Mouse (Mus musculus): ENCODE measurements around the gene Eif3k. TPM values are rescaled to one million over a fixed set of nuclear protein-coding genes. Genes with fewer than 3 reads are reported as not detected.
A peak's percentile ranks its signal among the peaks of the same experiment; 100 is the strongest.

Eif3k gene
- total and polyA plus RNA-seq, 2 experiments from 2014 or later: 309 to 472 TPM

GRCm38 (mm10) chr7:28949298-28949697 is 32.4 kb downstream of the Eif3k start:
- no peaks in the 10 kb centered on the region for H3K27me3 ChIP-seq (ENCODE audit: insufficient read depth, low read length)
- no peak for TF ChIP-seq CTCF (IDR thresholded peaks at IDR 0.05; ENCODE audit: low read depth)
- peaks cover 16% of the 10 kb centered on the region; the same call in 1 of the 2 replicates for H3K4me1 ChIP-seq (ENCODE audit: insufficient read depth, low read length)
- no peaks in the 10 kb centered on the region for H3K9me3 ChIP-seq (ENCODE audit: low read length)
- no peak overlapping the region for H3K27ac ChIP-seq
- H3K4me2 ChIP-seq (ENCODE audit: low read depth, low read length): no peak overlapping the region
- WGBS: 80% methylated on average over 2 of the region's 2 CpGs
- no peak for DNase-seq (ENCODE audit: low spot score)
- H3K4me3 ChIP-seq (ENCODE audit: low read length): no peak overlapping the region
- H3K9ac ChIP-seq (replicated peaks; ENCODE audit: low read length): no peak overlapping the region
- no peaks in the 10 kb centered on the region for H3K36me3 ChIP-seq (ENCODE audit: insufficient read depth, low read length)
- no peak for ATAC-seq

DNA sequence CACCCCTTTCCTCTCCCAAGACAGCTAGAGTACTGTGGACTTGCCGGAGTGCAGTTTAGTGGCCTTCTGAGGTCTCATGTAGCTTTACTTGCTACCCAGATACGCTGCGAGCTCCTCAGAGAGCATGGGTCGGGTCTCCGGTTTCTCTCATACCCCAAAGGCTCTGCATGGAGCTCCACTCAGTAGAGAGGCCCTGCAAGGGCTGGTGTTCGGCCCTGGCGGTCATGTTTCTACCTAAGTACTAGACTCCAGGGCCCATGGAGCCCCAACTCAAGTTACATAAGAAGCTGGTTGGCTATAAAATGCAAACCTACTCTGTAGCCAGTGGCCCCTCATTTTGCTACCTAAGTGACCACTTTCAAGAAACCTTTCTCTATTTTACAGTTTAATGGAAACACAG is 32.9 kb downstream of the Eif3k start:
- DNase-seq (ENCODE audit: low spot score): no peak
- H3K4me3 ChIP-seq (ENCODE audit: low read length): no peak overlapping the region
- peaks cover 12% of the 10 kb centered on the region; the same call in 1 of the 2 replicates for H3K4me1 ChIP-seq (ENCODE audit: insufficient read depth, low read length)
- no peaks in the 10 kb centered on the region for H3K9me3 ChIP-seq (ENCODE audit: low read length)
- no peak for ATAC-seq
- no peak overlapping the region for H3K4me2 ChIP-seq (ENCODE audit: low read depth, low read length)
- no peaks in the 10 kb centered on the region for H3K27me3 ChIP-seq (ENCODE audit: insufficient read depth, low read length)
- no peak overlapping the region for H3K9ac ChIP-seq (replicated peaks; ENCODE audit: low read length)
- no peak overlapping the region for H3K27ac ChIP-seq
- TF ChIP-seq CTCF (IDR thresholded peaks at IDR 0.05; ENCODE audit: low read depth): no peak
- no peaks in the 10 kb centered on the region for H3K36me3 ChIP-seq (ENCODE audit: insufficient read depth, low read length)
- 92% methylated on average over 7 of the region's 7 CpGs for WGBS

DNA sequence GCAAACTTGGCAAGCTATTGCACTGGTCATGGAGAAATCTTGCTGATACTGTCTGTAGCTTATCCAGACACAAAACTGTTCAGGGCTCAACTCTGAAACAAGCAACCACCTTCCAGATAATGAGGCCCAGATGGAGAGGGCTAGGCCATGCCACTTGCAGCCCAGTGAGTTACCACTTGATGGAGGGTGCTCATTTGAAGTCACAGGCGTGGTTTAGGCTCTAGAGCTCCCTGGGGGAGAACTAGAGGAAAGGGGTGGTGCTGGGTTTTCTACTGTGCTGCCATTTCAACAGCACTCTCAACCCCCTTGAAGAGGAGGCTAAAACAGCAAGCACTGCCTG is 35.4 kb downstream of the Eif3k start:
- no peaks in the 10 kb centered on the region for H3K36me3 ChIP-seq (ENCODE audit: insufficient read depth, low read length)
- no peak for ATAC-seq
- no peaks in the 10 kb centered on the region for H3K9me3 ChIP-seq (ENCODE audit: low read length)
- 47% methylated on average over 1 of the region's 1 CpGs for WGBS
- no peak overlapping the region for H3K4me2 ChIP-seq (ENCODE audit: low read depth, low read length)
- no peak for DNase-seq (ENCODE audit: low spot score)
- TF ChIP-seq CTCF (IDR thresholded peaks at IDR 0.05; ENCODE audit: low read depth): no peak
- H3K4me3 ChIP-seq (ENCODE audit: low read length): no peak overlapping the region
- H3K9ac ChIP-seq (replicated peaks; ENCODE audit: low read length): no peak overlapping the region
- 0 out of 2 replicates have a peak, but pooled peaks cover 3% of the 10 kb centered on the region for H3K4me1 ChIP-seq (ENCODE audit: insufficient read depth, low read length)
- no peak overlapping the region; the same call in 1 of the 2 replicates for H3K27ac ChIP-seq
- no peaks in the 10 kb centered on the region for H3K27me3 ChIP-seq (ENCODE audit: insufficient read depth, low read length)

DNA sequence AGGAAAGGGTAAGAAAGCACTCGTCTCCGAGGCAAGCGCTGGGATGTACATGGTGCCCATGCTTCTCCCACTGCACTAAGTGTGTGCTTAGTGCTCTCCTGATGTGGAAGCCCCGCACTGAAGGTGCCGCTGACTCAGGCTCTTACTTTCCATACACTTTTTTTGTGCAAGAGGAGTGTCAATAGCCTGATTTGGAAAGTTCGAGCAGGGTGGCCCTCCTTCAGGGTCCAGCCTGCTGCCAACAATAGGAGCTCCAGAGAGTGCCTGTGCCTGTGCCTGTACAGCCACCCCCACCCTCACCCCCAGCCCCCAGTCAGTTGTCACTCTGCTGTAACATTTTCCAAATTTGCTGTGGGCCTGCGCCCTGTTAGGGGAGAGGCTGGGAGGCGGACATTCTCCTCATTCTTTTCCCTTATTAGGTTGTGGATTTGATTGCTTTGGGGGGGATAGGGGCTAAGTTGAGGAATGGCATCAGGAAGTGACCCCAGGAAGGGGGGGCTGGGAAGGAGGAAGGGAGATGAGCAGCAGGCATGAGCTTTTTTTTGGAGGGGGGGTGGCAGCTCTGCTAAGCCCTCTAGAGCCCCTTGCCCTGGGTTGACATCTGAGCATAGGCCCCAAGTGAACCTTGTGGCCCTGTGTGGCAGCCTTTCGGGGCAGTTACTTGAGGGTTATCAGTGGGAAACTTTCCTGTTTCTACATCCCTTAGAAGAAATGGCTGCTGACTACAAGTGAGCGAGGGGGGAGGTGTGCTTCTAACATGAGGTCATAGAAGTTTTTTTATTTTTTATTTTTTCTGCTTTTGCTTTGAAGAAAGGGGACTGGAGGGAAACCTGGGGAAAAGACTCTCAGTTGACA is 36.0 kb downstream of the Eif3k start:
- H3K4me1 ChIP-seq (ENCODE audit: insufficient read depth, low read length): 0 out of 2 replicates have a peak, but pooled peaks cover 3% of the 10 kb centered on the region
- H3K27ac ChIP-seq: peak overlapping the region; percentile 41
- TF ChIP-seq CTCF (IDR thresholded peaks at IDR 0.05; ENCODE audit: low read depth): no peak
- ATAC-seq: no peak
- no peaks in the 10 kb centered on the region for H3K27me3 ChIP-seq (ENCODE audit: insufficient read depth, low read length)
- H3K36me3 ChIP-seq (ENCODE audit: insufficient read depth, low read length): no peaks in the 10 kb centered on the region
- DNase-seq (ENCODE audit: low spot score): no peak
- H3K9ac ChIP-seq (replicated peaks; ENCODE audit: low read length): no peak overlapping the region
- WGBS: 45% methylated on average over 10 of the region's 10 CpGs
- no peak overlapping the region for H3K4me3 ChIP-seq (ENCODE audit: low read length)
- no peaks in the 10 kb centered on the region for H3K9me3 ChIP-seq (ENCODE audit: low read length)
- no peak overlapping the region for H3K4me2 ChIP-seq (ENCODE audit: low read depth, low read length)

- H3K27ac ChIP-seq: peak overlapping the region; percentile 41
- no peak overlapping the region for H3K4me2 ChIP-seq (ENCODE audit: low read depth, low read length)
- 46% methylated on average over 6 of the region's 6 CpGs for WGBS
These were observed 36.8 kb downstream of the Eif3k start for GRCm38 (mm10) chr7:28944756-28945415.

DNA sequence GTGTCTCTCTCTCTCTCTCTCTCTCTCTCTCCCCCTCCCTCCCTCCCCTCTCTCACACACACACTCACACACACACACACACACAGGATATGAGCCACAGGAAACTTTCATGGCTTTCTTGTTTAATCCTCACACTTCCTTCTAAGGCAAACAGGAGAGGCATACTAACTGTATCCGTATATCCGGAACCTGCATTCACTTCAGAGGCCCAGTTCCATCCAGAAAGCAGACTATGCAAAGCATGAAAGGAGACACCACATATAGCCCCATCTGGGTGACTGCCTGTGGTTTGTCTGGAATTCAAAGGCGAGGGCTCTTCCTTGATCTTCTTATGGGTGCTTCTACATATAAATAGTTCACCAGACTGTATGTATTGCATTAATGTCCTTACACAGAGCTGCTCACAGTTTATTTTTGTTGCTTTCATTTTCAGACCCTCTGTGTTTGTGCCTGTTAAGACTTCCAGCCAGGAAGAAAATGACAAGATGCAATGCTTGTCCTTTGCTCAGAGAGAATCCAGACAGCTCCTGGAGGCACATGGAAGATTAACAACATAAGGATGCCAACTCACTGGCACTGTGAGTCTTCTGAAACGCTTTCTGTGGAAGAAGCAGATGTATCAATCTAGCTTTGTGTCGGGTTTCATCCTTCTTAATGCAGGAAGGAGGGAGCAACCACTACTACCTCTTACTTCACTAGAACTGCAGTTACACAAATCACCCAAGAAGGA is 38.0 kb downstream of the Eif3k start:
- no peak for DNase-seq (ENCODE audit: low spot score)
- no peaks in the 10 kb centered on the region for H3K36me3 ChIP-seq (ENCODE audit: insufficient read depth, low read length)
- H3K9ac ChIP-seq (replicated peaks; ENCODE audit: low read length): no peak overlapping the region
- WGBS: 71% methylated on average over 5 of the region's 5 CpGs
- no peak for TF ChIP-seq CTCF (IDR thresholded peaks at IDR 0.05; ENCODE audit: low read depth)
- H3K27me3 ChIP-seq (ENCODE audit: insufficient read depth, low read length): no peaks in the 10 kb centered on the region
- no peak overlapping the region for H3K4me3 ChIP-seq (ENCODE audit: low read length)
- 0 out of 2 replicates have a peak, but pooled peaks cover 3% of the 10 kb centered on the region for H3K4me1 ChIP-seq (ENCODE audit: insufficient read depth, low read length)
- H3K9me3 ChIP-seq (ENCODE audit: low read length): no peaks in the 10 kb centered on the region
- H3K27ac ChIP-seq: peak overlapping the region; percentile 17
- no peak for ATAC-seq
- H3K4me2 ChIP-seq (ENCODE audit: low read depth, low read length): no peak overlapping the region

More at GRCm38 (mm10) chr7:28944756-28945415, 36.8 kb downstream of the Eif3k start:
- no peaks in the 10 kb centered on the region for H3K9me3 ChIP-seq (ENCODE audit: low read length)
- H3K4me3 ChIP-seq (ENCODE audit: low read length): no peak overlapping the region
- no peak for DNase-seq (ENCODE audit: low spot score)
- H3K9ac ChIP-seq (replicated peaks; ENCODE audit: low read length): no peak overlapping the region
- no peaks in the 10 kb centered on the region for H3K36me3 ChIP-seq (ENCODE audit: insufficient read depth, low read length)
- ATAC-seq: no peak
- no peak for TF ChIP-seq CTCF (IDR thresholded peaks at IDR 0.05; ENCODE audit: low read depth)
- no peaks in the 10 kb centered on the region for H3K27me3 ChIP-seq (ENCODE audit: insufficient read depth, low read length)
- 0 out of 2 replicates have a peak, but pooled peaks cover 3% of the 10 kb centered on the region for H3K4me1 ChIP-seq (ENCODE audit: insufficient read depth, low read length)
